Mouse (Mus musculus) erythroblast, embryonic 14.5 days (primary cell): Measurements from ENCODE around the gene Scamp4.

Source experiments
- GATA1 ChIP-seq: IDR thresholded peaks from 2 replicates; pipeline ENCODE4 v1.6.1; 2012; ENCODE audit warnings: low read length, inconsistent platforms, mixed read lengths
- TAL1 ChIP-seq: IDR thresholded peaks from 3 replicates; pipeline ENCODE4 v1.6.1; 2012; ENCODE audit warnings: low read length, inconsistent platforms, mixed read lengths

GRCm38 (mm10) chr10:80583047-80583446, 19.6 kb upstream of the Scamp4 start:
- TF ChIP-seq GATA1: no peak
- no peak for TF ChIP-seq TAL1
